Mouse (Mus musculus) myocyte (in vitro differentiated cells): ENCODE results near the gene Nxf1.

Source experiments
- E2F4 ChIP-seq: IDR thresholded peaks from one replicate; pipeline ENCODE4 v1.6.1; 2011; ENCODE audit warnings: mild to moderate bottlenecking, control low read depth, moderate library complexity; ENCODE audit not compliant: insufficient read depth
- MAX ChIP-seq: IDR thresholded peaks from one replicate; pipeline ENCODE4 v1.6.1; 2011; ENCODE audit warnings: low read depth, mild to moderate bottlenecking, control low read depth
- MYOD1 ChIP-seq, 3 experiments: IDR thresholded peaks; one replicate each; pipeline ENCODE4 v1.6.1; 2011; ENCODE audit warnings: control low read depth in 2 of 3, low read depth in 2 of 3, mild to moderate bottlenecking in 2 of 3, moderate library complexity in 1 of 3; ENCODE audit not compliant: insufficient read length in 2 of 3, control insufficient read depth in 1 of 3
- POLR2A ChIP-seq: IDR thresholded peaks from one replicate; pipeline ENCODE4 v1.6.1; 2011; ENCODE audit warnings: low read depth, mild to moderate bottlenecking, control low read depth, moderate library complexity; ENCODE audit not compliant: insufficient read length
- REST ChIP-seq: IDR thresholded peaks from one replicate; pipeline ENCODE4 v1.6.1; 2011; ENCODE audit warnings: mild to moderate bottlenecking, control low read depth, moderate library complexity; ENCODE audit not compliant: insufficient read depth, insufficient read length
- SRF ChIP-seq: IDR thresholded peaks from one replicate; pipeline ENCODE4 v1.6.1; 2011; ENCODE audit warnings: low read depth; ENCODE audit not compliant: control insufficient read depth, insufficient read length
- TCF12 ChIP-seq: IDR thresholded peaks from one replicate; pipeline ENCODE4 v1.6.1; 2011; ENCODE audit warnings: mild to moderate bottlenecking, control low read depth; ENCODE audit not compliant: poor library complexity, insufficient read depth, severe bottlenecking
- USF1 ChIP-seq: IDR thresholded peaks from one replicate; pipeline ENCODE4 v1.6.1; 2011; ENCODE audit warnings: low read depth, mild to moderate bottlenecking, control low read depth, moderate library complexity

GRCm38 (mm10) chr19:8818801-8819595 is 62.1 kb downstream of the Nxf1 start, which contains the start of gene Ttc9c:
- TF ChIP-seq USF1 (no peak), POLR2A (peak; percentile 69), E2F4 (no peak), REST (no peak), TCF12 (no peak), SRF (no peak), MAX (no peak), MYOD1 (IDR thresholded peaks at IDR 0.05; ENCODE audit: control insufficient read depth in 1 of 3, insufficient read length in 2 of 3, low read depth in 2 of 3) (no peak)
